Mouse (Mus musculus): ENCODE measurements around the gene Dtl.

DNA sequence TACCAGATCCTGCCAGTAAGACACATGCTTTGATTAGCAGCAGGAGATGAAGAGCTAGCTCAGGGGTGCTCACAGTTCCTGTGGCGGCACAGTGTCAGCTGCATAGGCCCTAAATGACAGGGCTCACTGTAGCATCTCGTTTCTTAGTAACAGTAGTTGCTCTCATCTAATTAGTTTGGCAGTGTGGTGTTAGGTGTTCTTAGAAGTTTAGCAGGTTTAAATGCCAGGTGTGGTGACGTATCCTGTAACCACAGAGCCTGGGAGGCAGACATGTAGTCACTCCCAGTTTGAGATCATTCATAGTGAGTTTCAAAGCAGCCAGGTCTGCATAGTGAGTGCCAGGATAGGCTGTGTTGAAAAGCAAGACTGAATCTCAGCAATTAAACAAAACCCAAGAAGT is 4.2 kb upstream of the Dtl start:
- TF ChIP-seq GATA1 (IDR thresholded peaks at IDR 0.05; ENCODE audit: borderline replicate concordance, low read length) (no peak), FLI1 (IDR thresholded peaks at IDR 0.05; ENCODE audit: low read length) (no peak)

Measured in megakaryocyte, embryonic 14.5 days (primary cell).